Mouse (Mus musculus) embryonic facial prominence, embryonic 10.5 days (tissue): ENCODE results near the gene Pkp2. TPM values are rescaled to one million over a fixed set of nuclear protein-coding genes. Genes with fewer than 3 reads are reported as not detected.
A peak's percentile ranks its signal among the peaks of the same experiment; 100 is the strongest.
"Not testable (repeated sequence)": the region's sequence is repeated elsewhere in the genome, so short reads cannot be mapped to it uniquely, and the experiment has no call there.

Experiments used
- DNase-seq: peaks from one replicate; pipeline ENCODE4 v3.0.0-alpha.2; 2017; ENCODE audit warnings: low spot score
- H3K27ac ChIP-seq: fragments of 300-500 bp; sonication (generic); replicated peaks from 2 replicates; pipeline ENCODE4 v1.5.1; 2016; ENCODE audit warnings: mild to moderate bottlenecking
- H3K27me3 ChIP-seq: fragments of 300-500 bp; sonication (generic); replicated peaks from 2 replicates; pipeline ENCODE4 v1.6.1; 2016; ENCODE audit warnings: low read depth, mild to moderate bottlenecking; ENCODE audit not compliant: poor library complexity, severe bottlenecking
- H3K36me3 ChIP-seq: fragments of 300-500 bp; sonication (generic); replicated peaks from 2 replicates; pipeline ENCODE4 v1.6.1; 2016; ENCODE audit warnings: mild to moderate bottlenecking, moderate library complexity
- H3K4me1 ChIP-seq: fragments of 300-500 bp; sonication (generic); 2 replicates; pipeline ENCODE4 v1.6.1; 2016
- H3K4me3 ChIP-seq: fragments of 300-500 bp; sonication (generic); 2 replicates; pipeline ENCODE4 v1.5.1; 2016; ENCODE audit warnings: mild to moderate bottlenecking, moderate library complexity
- H3K9me3 ChIP-seq: fragments of 300-500 bp; sonication (generic); 2 replicates; pipeline ENCODE4 v1.6.1; 2016; ENCODE audit warnings: mild to moderate bottlenecking
- whole genome bisulfite sequencing: fragments of 180-500 bp; shearing (Covaris S2); methylation state at CpG from one replicate; pipeline ENCODE4 v1.1.7; 2016; 5-methylcytosine and 5-hydroxymethylcytosine counted together
- polyA plus RNA-seq: library from polyadenylated mRNA; unstranded; fragments of >200 nt; fragmentation: Nextera tagmentation; extraction: Ambion mirVana; gene quantifications from 2 replicates; pipeline ENCODE4 v1.2.1, GENCODE M21; 2016

Pkp2 gene
- polyA plus RNA-seq, result 5.8 and 6.0 TPM in 2 replicates

DNA sequence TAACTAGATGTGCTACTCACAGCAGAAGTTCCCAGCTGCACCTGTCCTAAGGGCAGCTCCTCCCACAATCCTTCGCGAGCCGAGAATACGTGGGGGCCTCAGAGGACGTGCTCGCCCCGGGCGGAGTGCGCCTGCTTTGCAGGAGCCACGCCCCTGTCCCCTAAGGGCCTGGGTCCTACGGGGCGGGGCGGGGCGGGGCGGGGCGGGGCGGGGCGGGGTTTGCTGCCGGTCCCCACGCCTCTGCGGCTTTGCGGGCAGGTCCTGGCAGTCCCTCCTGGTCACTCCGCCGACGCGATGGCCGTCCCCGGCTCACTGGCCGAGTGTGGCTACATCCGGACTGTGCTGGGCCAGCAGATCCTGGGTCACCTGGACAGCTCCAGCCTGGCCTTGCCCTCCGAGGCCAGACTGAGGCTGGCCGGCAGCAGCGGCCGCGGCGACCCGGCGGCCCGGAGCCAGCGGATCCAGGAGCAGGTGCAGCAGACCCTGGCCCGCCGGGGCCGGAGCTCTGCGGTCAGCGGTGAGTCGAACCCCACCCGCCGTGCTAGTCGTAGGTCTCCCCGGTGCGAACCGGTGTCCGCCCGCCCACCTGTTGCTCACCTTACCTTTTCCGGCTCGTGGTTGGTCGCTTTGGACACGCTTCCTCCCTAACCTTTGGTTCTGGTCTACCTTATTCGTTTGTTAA lies at the start of gene Pkp2:
Gene Pkp2 (plus strand): TSS at position 240 of the 682 bp plus-strand sequence.
- Histone ChIP-seq H3K9me3 (no peaks in the 10 kb centered on the region), H3K27me3 (peaks cover 40% of the 10 kb centered on the region), H3K4me1 (peaks cover 21% of the 10 kb centered on the region), H3K36me3 (no peaks in the 10 kb centered on the region), H3K4me3 (peak within 1 kb of the TSS; percentile 74), H3K27ac (no peak within 1 kb of the TSS; the same call in 1 of the 2 replicates)
- peak; percentile 88 for DNase-seq
- WGBS, result under 1% methylated on average over 59 of the region's 59 CpGs

DNA sequence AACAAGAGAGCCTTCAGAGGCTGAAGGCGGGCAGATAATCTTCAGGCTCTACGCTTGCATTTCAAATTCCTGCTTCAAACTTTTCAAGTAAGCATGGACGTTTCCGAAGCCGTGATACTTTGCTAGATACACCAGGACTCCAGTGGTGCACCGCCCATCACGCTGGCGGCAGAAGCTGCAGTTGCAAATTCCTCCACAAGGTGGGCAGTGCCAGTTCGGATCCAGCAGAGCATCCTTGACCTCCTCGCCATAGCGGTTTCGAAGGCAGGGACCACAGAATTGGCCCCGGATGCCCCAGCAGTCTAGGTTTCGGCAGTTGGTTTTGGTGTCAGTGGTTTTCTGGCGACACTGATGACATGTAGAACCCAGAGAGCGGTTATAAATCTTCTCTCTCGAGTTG lies 15.7 kb upstream of the Pkp2 start:
- no peak overlapping the region for H3K27ac ChIP-seq
- H3K36me3 ChIP-seq, result no peaks in the 10 kb centered on the region
- no peak overlapping the region for H3K4me3 ChIP-seq
- H3K4me1 ChIP-seq, result no peaks in the 10 kb centered on the region
- no peaks in the 10 kb centered on the region for H3K9me3 ChIP-seq
- DNase-seq, result no peak
- WGBS, result 68% methylated on average over 17 of the region's 17 CpGs
- peaks cover 12% of the 10 kb centered on the region; the same call in 1 of the 2 replicates for H3K27me3 ChIP-seq

DNA sequence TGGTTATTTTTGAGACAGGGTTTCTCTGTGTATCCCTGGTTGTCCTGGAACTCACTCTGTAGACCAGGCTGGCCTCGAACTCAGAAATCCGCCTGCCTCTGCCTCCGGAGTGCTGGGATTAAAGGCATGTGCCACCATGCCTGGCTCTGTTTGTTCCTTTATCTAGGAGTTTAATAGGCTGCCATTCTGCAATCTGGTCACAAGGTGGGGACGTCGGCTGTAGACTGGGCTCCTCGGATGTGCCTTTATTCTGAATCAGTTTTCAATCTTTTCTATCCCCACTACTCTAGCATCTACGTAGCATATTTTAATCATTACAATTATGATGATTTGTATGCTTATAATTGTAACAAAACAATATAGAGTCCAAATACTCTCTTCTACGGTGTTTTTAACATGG lies 11.1 kb upstream of the Pkp2 start:
- H3K27ac ChIP-seq, H3K4me1 ChIP-seq, H3K36me3 ChIP-seq, H3K9me3 ChIP-seq, H3K4me3 ChIP-seq: not testable (repeated sequence)
- WGBS, result 48% methylated on average over 8 of the region's 8 CpGs
- peaks cover 12% of the 10 kb centered on the region; the same call in 1 of the 2 replicates for H3K27me3 ChIP-seq
- peak; percentile 47 for DNase-seq

- Histone ChIP-seq H3K9me3 (no peaks in the 10 kb centered on the region), H3K36me3 (no peaks in the 10 kb centered on the region), H3K27me3 (no peaks in the 10 kb centered on the region), H3K4me1 (no peaks in the 10 kb centered on the region), H3K4me3 (no peak overlapping the region), H3K27ac (no peak overlapping the region)
- DNase-seq, result no peak
- WGBS, result 89% methylated on average over 1 of the region's 1 CpGs
Observed at GRCm38 (mm10) chr16:16204648-16205047, 8.5 kb upstream of the Pkp2 start.

GRCm38 (mm10) chr16:16212723-16213078 lies 417 bp upstream of the Pkp2 start:
- no peak for DNase-seq
- Histone ChIP-seq H3K27me3 (peaks cover 40% of the 10 kb centered on the region), H3K27ac (no peak overlapping the region), H3K4me3 (peak overlapping the region; percentile 74), H3K36me3 (no peaks in the 10 kb centered on the region), H3K9me3 (no peaks in the 10 kb centered on the region), H3K4me1 (peaks cover 21% of the 10 kb centered on the region)
- 20% methylated on average over 7 of the region's 7 CpGs for WGBS

GRCm38 (mm10) chr16:16213761-16214305 lies 715 bp downstream of the Pkp2 start:
- Histone ChIP-seq H3K4me1 (peaks cover 21% of the 10 kb centered on the region), H3K27ac (no peak overlapping the region), H3K9me3 (no peaks in the 10 kb centered on the region), H3K27me3 (peaks cover 40% of the 10 kb centered on the region), H3K4me3 (peak overlapping the region; percentile 74), H3K36me3 (no peaks in the 10 kb centered on the region)
- no peak for DNase-seq
- WGBS, result 3% methylated on average over 17 of the region's 17 CpGs

- H3K4me1 ChIP-seq, result peaks cover 21% of the 10 kb centered on the region
- H3K27me3 ChIP-seq, result peaks cover 40% of the 10 kb centered on the region
- no peak overlapping the region for H3K4me3 ChIP-seq
- DNase-seq, result no peak
- H3K36me3 ChIP-seq, result no peaks in the 10 kb centered on the region
- H3K27ac ChIP-seq, result no peak overlapping the region
- H3K9me3 ChIP-seq, result no peaks in the 10 kb centered on the region
- 25% methylated on average over 11 of the region's 11 CpGs for WGBS
Observed at GRCm38 (mm10) chr16:16215645-16216387, 2.7 kb downstream of the Pkp2 start.

- 91% methylated on average over 1 of the region's 1 CpGs for WGBS
- H3K9me3 ChIP-seq, result no peaks in the 10 kb centered on the region
- no peaks in the 10 kb centered on the region for H3K36me3 ChIP-seq
- DNase-seq, result no peak
- H3K4me3 ChIP-seq, result no peak overlapping the region
- peaks cover 39% of the 10 kb centered on the region for H3K27me3 ChIP-seq
- no peak overlapping the region for H3K27ac ChIP-seq
- H3K4me1 ChIP-seq, result peaks cover 21% of the 10 kb centered on the region
Observed at GRCm38 (mm10) chr16:16216934-16217333, 3.8 kb downstream of the Pkp2 start.

DNA sequence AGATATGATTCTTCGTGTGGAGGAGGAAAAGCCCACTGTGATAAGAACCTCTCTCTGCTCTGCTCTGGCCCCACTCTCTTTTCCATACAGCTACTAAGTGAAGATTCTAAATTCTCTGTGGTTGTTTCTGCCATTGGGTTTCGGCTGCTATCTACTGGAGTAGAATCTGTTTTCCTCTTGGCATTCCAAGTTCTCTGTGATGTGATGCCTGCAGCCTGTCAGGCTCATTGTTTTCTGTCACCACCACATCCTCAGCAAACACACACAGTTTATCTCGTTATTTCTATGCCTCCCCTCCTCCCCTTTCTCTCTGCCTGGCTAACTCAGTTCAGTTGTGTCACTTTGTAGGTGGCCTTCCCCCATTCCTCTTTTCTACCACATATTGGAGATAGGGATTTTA lies 6.7 kb downstream of the Pkp2 start:
- Histone ChIP-seq H3K27ac (no peak overlapping the region), H3K36me3 (no peaks in the 10 kb centered on the region), H3K4me3 (no peak overlapping the region), H3K9me3 (no peaks in the 10 kb centered on the region), H3K4me1 (peaks cover 35% of the 10 kb centered on the region), H3K27me3 (peaks cover 13% of the 10 kb centered on the region)
- no peak for DNase-seq
- WGBS, result 51% methylated on average over 3 of the region's 3 CpGs

- DNase-seq, result no peak
- 0 out of 2 replicates have a peak, but pooled peaks cover 2% of the 10 kb centered on the region for H3K36me3 ChIP-seq
- no peaks in the 10 kb centered on the region for H3K27me3 ChIP-seq
- no peaks in the 10 kb centered on the region for H3K9me3 ChIP-seq
- H3K4me3 ChIP-seq, result no peak overlapping the region
- peaks cover 26% of the 10 kb centered on the region for H3K4me1 ChIP-seq
- H3K27ac ChIP-seq, result no peak overlapping the region
- 57% methylated on average over 1 of the region's 1 CpGs for WGBS
Observed at GRCm38 (mm10) chr16:16222651-16223050, 9.5 kb downstream of the Pkp2 start.

DNA sequence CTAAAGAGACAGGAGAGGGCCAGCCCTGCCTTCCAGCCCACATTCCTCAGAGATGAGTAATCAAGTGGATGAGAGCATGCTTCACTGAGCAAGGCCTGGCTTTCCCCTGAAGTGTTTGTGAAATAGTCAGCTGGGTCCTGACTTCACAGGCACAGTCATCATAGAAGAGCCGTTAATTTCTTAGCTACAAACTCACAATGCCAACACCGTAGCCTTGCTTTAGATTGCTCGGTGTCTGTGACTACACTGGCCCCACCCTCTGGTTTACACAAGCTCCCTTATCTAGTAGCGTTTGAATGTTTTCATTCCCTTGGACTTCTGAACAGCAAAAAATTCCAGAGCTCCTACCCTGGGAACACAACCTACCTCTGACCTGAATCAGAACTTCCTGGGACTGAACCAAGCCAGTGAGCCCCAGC lies 11.4 kb downstream of the Pkp2 start:
- WGBS, result 48% methylated on average over 4 of the region's 4 CpGs
- Histone ChIP-seq H3K4me3 (no peak overlapping the region), H3K27me3 (no peaks in the 10 kb centered on the region), H3K4me1 (peaks cover 26% of the 10 kb centered on the region), H3K27ac (peak overlapping the region; percentile 65; the same call in 1 of the 2 replicates), H3K9me3 (no peaks in the 10 kb centered on the region), H3K36me3 (0 out of 2 replicates have a peak, but pooled peaks cover 2% of the 10 kb centered on the region)
- peak; percentile 37 for DNase-seq

GRCm38 (mm10) chr16:16225828-16226227 lies 12.7 kb downstream of the Pkp2 start:
- DNase-seq, result no peak
- Histone ChIP-seq H3K27me3 (no peaks in the 10 kb centered on the region), H3K4me3 (no peak overlapping the region), H3K36me3 (peaks cover 2% of the 10 kb centered on the region; the same call in 1 of the 2 replicates), H3K4me1 (peaks cover 26% of the 10 kb centered on the region), H3K27ac (no peak overlapping the region), H3K9me3 (no peaks in the 10 kb centered on the region)
- WGBS, result 92% methylated on average over 22 of the region's 22 CpGs
